Mouse (Mus musculus) lung, postnatal 0 days (tissue): Measurements from ENCODE around the gene B3glct.

Experiments
- CTCF ChIP-seq: IDR thresholded peaks from 2 replicates; pipeline ENCODE4 v1.5.1; 2016; ENCODE audit warnings: antibody characterized with exemption, mild to moderate bottlenecking
- EP300 ChIP-seq: IDR thresholded peaks from 2 replicates; pipeline ENCODE4 v1.6.1; 2016; ENCODE audit warnings: antibody characterized with exemption, mild to moderate bottlenecking, control low read depth

DNA sequence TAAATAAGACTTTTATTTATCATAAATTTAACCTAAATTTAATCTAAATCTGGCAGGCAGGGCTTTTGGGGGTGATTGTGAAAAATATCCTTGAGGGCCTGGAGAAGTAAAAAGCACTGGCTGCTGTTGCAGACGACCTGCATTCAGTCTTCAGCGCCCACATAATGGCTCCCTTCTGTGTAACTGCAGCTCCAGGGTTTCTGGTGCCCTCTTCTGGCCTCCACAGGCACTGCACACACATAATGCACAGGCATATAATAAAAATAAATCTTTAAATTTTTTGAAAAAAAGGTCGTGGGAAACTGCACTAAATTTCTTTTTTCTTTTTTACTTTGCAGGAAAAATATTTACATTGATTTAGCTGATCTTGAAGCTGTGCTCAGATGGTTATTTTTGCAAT lies 62.7 kb downstream of the B3glct start:
- TF ChIP-seq EP300 (no peak), CTCF (peak; percentile 24)
